Mouse (Mus musculus): ENCODE results near the gene Gria4. TPM values are rescaled to one million over a fixed set of nuclear protein-coding genes. Genes with fewer than 3 reads are reported as not detected.

Gria4 gene
- polyA plus RNA-seq, 1 experiment = 154 TPM

- Histone ChIP-seq H3K27ac (ENCODE audit: insufficient read depth, low read length) (no peak overlapping the region), H3K4me1 (ENCODE audit: control insufficient read depth, insufficient read depth, low read length) (no peaks in the 10 kb centered on the region; the same call in 1 of the 2 replicates), H3K27me3 (ENCODE audit: control insufficient read depth, insufficient read depth, low read length) (no peaks in the 10 kb centered on the region), H3K4me3 (replicated peaks; ENCODE audit: insufficient read depth, low read depth, low read length) (no peak overlapping the region)
- TF ChIP-seq POLR2A (IDR thresholded peaks at IDR 0.05; ENCODE audit: borderline replicate concordance, insufficient read depth, low read length) = no peak
- no peak for TF ChIP-seq CTCF (IDR thresholded peaks at IDR 0.05; ENCODE audit: borderline replicate concordance, insufficient read depth, low read depth, low read length)
- WGBS = 16% methylated on average over 2 of the region's 2 CpGs
- DNase-seq = peak in 1 of 2 experiments; percentile 47
Measured at GRCm38 (mm10) chr9:4714086-4714485, 81.9 kb downstream of the Gria4 start.

GRCm38 (mm10) chr9:4712367-4712766, 83.7 kb downstream of the Gria4 start:
- H3K4me1 ChIP-seq (ENCODE audit: control insufficient read depth, insufficient read depth, low read length) = no peaks in the 10 kb centered on the region; the same call in 1 of the 2 replicates
- H3K4me3 ChIP-seq (replicated peaks; ENCODE audit: insufficient read depth, low read depth, low read length) = no peak overlapping the region
- no peak for DNase-seq
- no peaks in the 10 kb centered on the region for H3K27me3 ChIP-seq (ENCODE audit: control insufficient read depth, insufficient read depth, low read length)
- no peak overlapping the region for H3K27ac ChIP-seq (ENCODE audit: insufficient read depth, low read length)
- no peak for TF ChIP-seq CTCF (IDR thresholded peaks at IDR 0.05; ENCODE audit: borderline replicate concordance, insufficient read depth, low read depth, low read length)
- no peak for TF ChIP-seq POLR2A (IDR thresholded peaks at IDR 0.05; ENCODE audit: borderline replicate concordance, insufficient read depth, low read length)

GRCm38 (mm10) chr9:4687149-4687548, 108.9 kb downstream of the Gria4 start:
- no peak overlapping the region for H3K4me3 ChIP-seq (replicated peaks; ENCODE audit: insufficient read depth, low read depth, low read length)
- WGBS = 95% methylated on average over 1 of the region's 1 CpGs
- H3K4me1 ChIP-seq (ENCODE audit: control insufficient read depth, insufficient read depth, low read length) = no peaks in the 10 kb centered on the region; the same call in 1 of the 2 replicates
- no peak overlapping the region for H3K27ac ChIP-seq (ENCODE audit: insufficient read depth, low read length)
- DNase-seq = no peak
- no peaks in the 10 kb centered on the region for H3K27me3 ChIP-seq (ENCODE audit: control insufficient read depth, insufficient read depth, low read length)
- TF ChIP-seq POLR2A (IDR thresholded peaks at IDR 0.05; ENCODE audit: borderline replicate concordance, insufficient read depth, low read length) (no peak), CTCF (IDR thresholded peaks at IDR 0.05; ENCODE audit: borderline replicate concordance, insufficient read depth, low read depth, low read length) (no peak)

- no peak for TF ChIP-seq CTCF (IDR thresholded peaks at IDR 0.05; ENCODE audit: borderline replicate concordance, insufficient read depth, low read depth, low read length)
- no peak for TF ChIP-seq POLR2A (IDR thresholded peaks at IDR 0.05; ENCODE audit: borderline replicate concordance, insufficient read depth, low read length)
- WGBS = 10% methylated on average over 2 of the region's 2 CpGs
- Histone ChIP-seq H3K27me3 (ENCODE audit: control insufficient read depth, insufficient read depth, low read length) (no peaks in the 10 kb centered on the region), H3K4me3 (replicated peaks; ENCODE audit: insufficient read depth, low read depth, low read length) (no peak overlapping the region), H3K4me1 (ENCODE audit: control insufficient read depth, insufficient read depth, low read length) (peaks cover 2% of the 10 kb centered on the region; the same call in 1 of the 2 replicates), H3K27ac (ENCODE audit: insufficient read depth, low read length) (no peak overlapping the region)
- peak; percentile 56 to 84 for DNase-seq
Measured at GRCm38 (mm10) chr9:4680244-4680643, 115.8 kb downstream of the Gria4 start.

GRCm38 (mm10) chr9:4679099-4679498, 116.9 kb downstream of the Gria4 start:
- Histone ChIP-seq H3K27me3 (ENCODE audit: control insufficient read depth, insufficient read depth, low read length) (no peaks in the 10 kb centered on the region), H3K27ac (ENCODE audit: insufficient read depth, low read length) (no peak overlapping the region), H3K4me3 (replicated peaks; ENCODE audit: insufficient read depth, low read depth, low read length) (no peak overlapping the region), H3K4me1 (ENCODE audit: control insufficient read depth, insufficient read depth, low read length) (peaks cover 2% of the 10 kb centered on the region; the same call in 1 of the 2 replicates)
- DNase-seq = no peak
- TF ChIP-seq CTCF (IDR thresholded peaks at IDR 0.05; ENCODE audit: borderline replicate concordance, insufficient read depth, low read depth, low read length) (no peak), POLR2A (IDR thresholded peaks at IDR 0.05; ENCODE audit: borderline replicate concordance, insufficient read depth, low read length) (no peak)
- WGBS = 71% methylated on average over 1 of the region's 1 CpGs

- Histone ChIP-seq H3K4me3 (replicated peaks; ENCODE audit: insufficient read depth, low read depth, low read length) (no peak overlapping the region), H3K4me1 (ENCODE audit: control insufficient read depth, insufficient read depth, low read length) (peaks cover 4% of the 10 kb centered on the region; the same call in 1 of the 2 replicates), H3K27me3 (ENCODE audit: control insufficient read depth, insufficient read depth, low read length) (no peaks in the 10 kb centered on the region), H3K27ac (ENCODE audit: insufficient read depth, low read length) (no peak overlapping the region)
- DNase-seq = no peak
- WGBS = 40% methylated on average over 2 of the region's 2 CpGs
- no peak for TF ChIP-seq CTCF (IDR thresholded peaks at IDR 0.05; ENCODE audit: borderline replicate concordance, insufficient read depth, low read depth, low read length)
- TF ChIP-seq POLR2A (IDR thresholded peaks at IDR 0.05; ENCODE audit: borderline replicate concordance, insufficient read depth, low read length) = no peak
Measured at GRCm38 (mm10) chr9:4665691-4666090, 130.3 kb downstream of the Gria4 start.

- H3K27me3 ChIP-seq (ENCODE audit: control insufficient read depth, insufficient read depth, low read length) = no peaks in the 10 kb centered on the region
- H3K4me1 ChIP-seq (ENCODE audit: control insufficient read depth, insufficient read depth, low read length) = peaks cover 7% of the 10 kb centered on the region; the same call in 1 of the 2 replicates
- no peak overlapping the region for H3K4me3 ChIP-seq (replicated peaks; ENCODE audit: insufficient read depth, low read depth, low read length)
- H3K27ac ChIP-seq (ENCODE audit: insufficient read depth, low read length) = no peak overlapping the region
- no peak for DNase-seq
- no peak for TF ChIP-seq CTCF (IDR thresholded peaks at IDR 0.05; ENCODE audit: borderline replicate concordance, insufficient read depth, low read depth, low read length)
- TF ChIP-seq POLR2A (IDR thresholded peaks at IDR 0.05; ENCODE audit: borderline replicate concordance, insufficient read depth, low read length) = no peak
- WGBS = 73% methylated on average over 1 of the region's 1 CpGs
Measured at GRCm38 (mm10) chr9:4662421-4662820, 133.6 kb downstream of the Gria4 start.

DNA sequence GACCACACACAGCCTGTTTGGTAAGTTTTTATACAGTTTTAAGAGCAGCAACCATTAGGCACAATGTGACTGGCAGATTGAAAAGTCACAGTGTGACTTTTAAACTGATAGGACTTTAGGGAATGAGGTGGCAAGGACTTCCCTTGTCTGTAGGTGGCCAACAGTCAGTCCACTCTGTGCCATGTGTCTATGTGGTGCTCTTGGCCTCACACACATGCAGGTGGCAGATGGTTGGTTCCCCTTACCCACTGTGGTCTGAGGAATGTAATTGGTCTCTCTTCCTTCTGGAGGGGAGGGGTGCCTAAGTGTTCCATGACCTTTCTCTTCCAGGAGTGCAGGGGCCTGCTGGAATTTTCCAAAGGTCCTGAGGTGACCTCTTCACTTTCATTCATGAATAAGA, 137.1 kb downstream of the Gria4 start:
- DNase-seq = peak; percentile 54 to 83
- no peak overlapping the region for H3K4me3 ChIP-seq (replicated peaks; ENCODE audit: insufficient read depth, low read depth, low read length)
- TF ChIP-seq POLR2A (IDR thresholded peaks at IDR 0.05; ENCODE audit: borderline replicate concordance, insufficient read depth, low read length) (no peak), CTCF (IDR thresholded peaks at IDR 0.05; ENCODE audit: borderline replicate concordance, insufficient read depth, low read depth, low read length) (peak; percentile 6; the same call in 1 of the 2 replicates)
- no peaks in the 10 kb centered on the region for H3K27me3 ChIP-seq (ENCODE audit: control insufficient read depth, insufficient read depth, low read length)
- 0 out of 2 replicates have a peak overlapping the region, but pooled peaks have one; percentile 7 for H3K27ac ChIP-seq (ENCODE audit: insufficient read depth, low read length)
- H3K4me1 ChIP-seq (ENCODE audit: control insufficient read depth, insufficient read depth, low read length) = peaks cover 3% of the 10 kb centered on the region; the same call in 1 of the 2 replicates

Data from cerebellum, adult 2 months (tissue).